Mouse (Mus musculus): ENCODE measurements around the gene Rimklb.
"Not testable (repeated sequence)": the region's sequence is repeated elsewhere in the genome, so short reads cannot be mapped to it uniquely, and the experiment has no call there.

Rimklb gene

DNA sequence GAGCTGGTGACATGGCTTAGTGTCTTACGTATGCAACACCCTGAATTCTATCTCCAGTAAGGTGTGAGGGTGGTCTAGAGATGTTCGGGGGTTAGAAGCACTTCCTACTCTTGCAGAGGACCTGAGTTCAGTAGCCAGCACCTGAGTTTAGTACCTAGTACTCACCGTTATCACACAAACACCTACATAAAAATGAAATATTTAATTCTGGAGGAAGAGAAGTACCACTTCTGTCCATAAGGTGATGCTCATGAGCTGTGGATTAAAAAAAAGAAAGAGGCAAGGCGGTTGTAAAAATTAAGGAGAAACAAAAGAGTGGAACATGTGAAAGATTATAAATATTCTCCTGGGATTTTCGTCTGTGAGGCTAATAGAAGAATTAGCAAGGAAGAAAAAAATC lies 2.1 kb downstream of the Rimklb start:
- DNase-seq (ENCODE audit: low spot score in 2 of 2) = peak in 1 of 2 experiments; percentile 38

DNA sequence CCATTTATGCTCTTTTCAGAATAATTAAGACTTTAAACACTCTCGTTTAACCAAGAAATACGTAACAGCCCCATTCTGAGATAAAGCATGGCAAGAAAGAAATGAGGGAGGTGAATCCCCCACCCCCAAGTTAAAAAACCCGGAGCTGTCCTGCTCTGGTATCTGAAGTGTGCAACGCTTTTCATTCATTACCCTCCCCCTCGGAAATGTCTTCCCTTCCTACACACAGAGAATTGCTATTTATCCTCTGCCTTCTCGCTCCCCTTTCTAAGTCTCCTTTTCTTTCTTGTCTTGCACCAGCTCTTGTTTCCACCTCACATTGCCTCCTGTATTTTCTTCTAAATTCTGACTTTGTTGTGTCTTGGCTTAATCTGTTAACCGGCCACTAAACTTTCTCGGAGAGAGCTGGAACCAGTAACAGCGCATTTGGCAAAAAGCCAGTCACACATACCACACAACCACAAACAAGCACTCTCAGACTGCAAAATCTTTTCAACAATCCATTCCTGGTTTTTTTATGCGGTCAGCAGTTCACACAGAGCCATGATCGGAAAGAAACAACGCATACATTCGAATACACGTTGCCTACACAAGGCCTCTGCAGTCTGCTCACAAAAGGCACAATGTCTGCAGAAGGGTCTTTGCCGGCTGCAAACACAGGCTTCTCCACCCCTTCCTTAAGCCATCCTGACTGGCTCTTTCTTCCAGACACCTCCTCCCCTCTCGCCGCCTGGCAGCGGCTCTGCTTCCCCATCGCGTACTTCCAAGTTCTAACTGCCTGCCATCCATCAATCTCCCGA lies 3.3 kb downstream of the Rimklb start:
- DNase-seq (ENCODE audit: low spot score in 2 of 2) = peak in 1 of 2 experiments; percentile 40

DNA sequence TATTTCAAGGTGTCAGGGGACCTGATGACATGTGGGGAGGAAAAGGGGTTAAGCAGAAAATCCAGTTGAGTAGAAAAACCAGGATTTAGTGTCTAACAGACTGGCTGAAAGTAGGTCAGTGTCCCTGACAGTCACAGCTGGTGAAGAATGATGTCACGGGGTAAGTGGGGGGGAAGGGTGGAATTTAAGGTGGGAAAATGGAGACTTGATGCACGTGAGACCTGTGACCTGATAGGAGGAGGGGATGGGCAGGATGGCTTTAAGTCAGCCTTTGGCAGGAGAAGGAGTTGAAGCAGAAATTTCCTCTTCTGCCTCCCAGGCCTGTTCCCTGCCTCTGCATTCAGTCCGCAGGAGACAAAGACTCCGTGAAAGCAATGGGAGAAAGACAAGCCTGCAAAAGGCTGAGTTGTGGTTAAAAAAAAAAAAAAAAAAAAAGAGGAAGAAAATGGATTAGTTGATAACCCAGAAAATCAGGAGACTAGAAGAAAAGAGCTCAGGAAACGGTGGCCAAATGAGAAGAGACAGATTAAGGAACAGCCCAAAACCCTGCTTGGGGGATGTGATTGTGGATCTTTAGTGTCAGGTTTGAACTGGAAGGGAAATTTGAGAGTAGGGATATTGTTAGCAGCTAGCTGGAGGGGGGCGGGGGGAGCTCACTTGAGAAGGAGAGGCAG lies 4.6 kb downstream of the Rimklb start:
- DNase-seq (ENCODE audit: low spot score in 2 of 2) = no peak

DNA sequence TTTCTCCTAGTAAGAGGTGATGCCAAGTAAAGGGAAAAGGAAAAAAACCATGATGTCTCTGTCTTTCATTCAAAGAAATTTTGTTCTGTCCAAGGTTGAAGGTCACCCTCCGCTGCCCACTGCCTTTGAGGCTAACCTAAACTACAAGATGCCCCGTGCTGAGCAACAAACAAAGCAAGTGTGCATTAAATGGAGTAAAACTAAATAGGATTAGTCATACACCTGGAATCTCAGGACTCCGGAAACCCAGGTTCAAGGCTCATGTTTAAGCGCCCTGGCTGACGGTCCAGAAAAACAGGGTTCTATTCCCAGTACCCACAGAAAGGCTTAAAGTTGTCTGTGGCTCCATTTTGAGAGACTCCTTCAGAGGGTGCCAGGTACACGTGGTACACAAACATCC lies 6.1 kb downstream of the Rimklb start:
- DNase-seq (ENCODE audit: low spot score in 2 of 2) = no peak

DNA sequence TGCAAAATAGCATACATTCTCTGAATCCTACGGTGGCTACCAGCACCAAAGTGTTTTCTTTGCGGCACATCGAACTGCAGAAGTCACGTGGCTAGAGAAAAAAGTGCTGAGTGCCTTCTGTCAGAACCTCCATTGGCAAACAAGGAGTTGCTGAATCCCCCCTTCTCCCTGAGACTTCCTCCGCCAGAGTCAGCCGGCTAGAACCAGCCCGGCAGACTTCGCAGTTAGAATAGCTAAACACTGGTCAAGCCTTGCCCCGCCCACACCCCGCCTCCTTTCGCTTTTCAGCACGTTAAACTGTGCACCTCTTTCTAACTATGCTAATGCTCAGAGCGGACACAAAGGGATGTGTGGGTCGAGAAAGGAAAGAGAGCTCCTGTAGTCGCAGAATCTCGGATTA lies 7.0 kb downstream of the Rimklb start:
- DNase-seq (ENCODE audit: low spot score in 2 of 2) = peak; percentile 36 to 54

DNA sequence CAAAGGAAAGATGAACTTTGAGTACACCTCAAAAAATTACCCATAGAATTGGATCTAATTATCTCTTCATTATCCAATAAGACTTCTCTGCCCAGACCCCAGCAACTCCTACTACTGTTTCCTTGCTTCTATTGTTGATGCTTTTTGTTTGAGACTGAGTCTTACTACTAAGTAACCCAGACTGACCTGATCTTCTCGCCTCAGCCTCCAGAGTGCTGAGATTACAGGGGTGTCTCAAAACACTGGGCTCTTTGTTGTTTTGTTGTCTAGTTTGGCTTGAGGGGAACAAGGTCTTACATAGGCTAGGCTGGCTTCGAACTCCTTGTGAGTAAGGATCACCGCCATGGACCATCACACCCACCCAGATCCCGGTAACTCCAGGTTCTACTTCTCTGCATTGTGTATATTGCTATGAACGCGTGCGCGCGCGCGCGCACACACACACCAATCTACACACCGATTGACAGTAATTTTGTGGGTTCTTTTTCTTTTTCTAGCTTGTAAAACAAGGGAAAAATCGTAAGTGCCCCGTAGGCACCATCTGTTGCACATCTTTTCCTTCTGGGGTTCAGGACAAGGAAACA lies 7.5 kb downstream of the Rimklb start:
- DNase-seq (ENCODE audit: low spot score in 2 of 2) = no peak

DNA sequence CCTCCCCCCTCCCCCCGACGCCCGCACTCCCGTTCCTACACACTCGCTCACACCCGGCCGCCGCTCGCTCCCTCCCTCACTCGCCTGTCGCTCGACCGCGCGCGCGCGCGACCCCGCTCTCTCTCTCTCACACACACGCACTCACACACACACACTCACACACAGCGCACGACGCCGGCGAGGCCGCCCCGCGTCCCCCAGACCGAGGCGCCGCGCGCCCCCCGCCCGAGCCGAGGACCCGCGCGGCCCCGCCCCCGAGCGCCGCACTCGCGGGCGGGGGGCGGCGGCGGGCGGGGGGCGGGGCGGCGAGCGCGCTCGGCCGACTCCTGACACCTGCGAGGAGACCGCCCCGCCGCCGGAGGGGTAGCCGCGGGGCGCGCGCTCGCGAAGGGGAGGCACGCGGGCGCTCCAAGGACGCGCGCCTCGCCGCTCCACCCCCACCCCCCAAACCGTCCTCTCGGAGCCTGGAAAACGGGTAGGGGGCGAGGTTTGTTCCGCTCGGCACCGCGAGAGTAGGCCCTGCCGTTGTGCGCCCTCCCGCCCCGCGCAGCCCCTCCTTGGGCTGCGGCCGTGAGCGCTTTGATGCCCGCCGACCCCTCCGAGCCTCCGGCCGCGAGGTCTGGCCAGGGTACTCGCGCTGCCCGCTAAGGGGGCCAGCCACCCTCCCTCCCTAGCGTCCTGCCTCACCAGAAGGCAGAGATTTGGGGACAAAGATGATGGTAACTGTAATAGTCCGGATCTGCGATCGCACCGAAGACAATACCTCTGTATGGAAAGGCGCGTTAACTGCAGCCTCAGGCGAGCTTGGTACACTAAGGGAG lies 12.1 kb downstream of the Rimklb start:
- DNase-seq (ENCODE audit: low spot score in 2 of 2) = peak in 1 of 2 experiments; percentile 26

DNA sequence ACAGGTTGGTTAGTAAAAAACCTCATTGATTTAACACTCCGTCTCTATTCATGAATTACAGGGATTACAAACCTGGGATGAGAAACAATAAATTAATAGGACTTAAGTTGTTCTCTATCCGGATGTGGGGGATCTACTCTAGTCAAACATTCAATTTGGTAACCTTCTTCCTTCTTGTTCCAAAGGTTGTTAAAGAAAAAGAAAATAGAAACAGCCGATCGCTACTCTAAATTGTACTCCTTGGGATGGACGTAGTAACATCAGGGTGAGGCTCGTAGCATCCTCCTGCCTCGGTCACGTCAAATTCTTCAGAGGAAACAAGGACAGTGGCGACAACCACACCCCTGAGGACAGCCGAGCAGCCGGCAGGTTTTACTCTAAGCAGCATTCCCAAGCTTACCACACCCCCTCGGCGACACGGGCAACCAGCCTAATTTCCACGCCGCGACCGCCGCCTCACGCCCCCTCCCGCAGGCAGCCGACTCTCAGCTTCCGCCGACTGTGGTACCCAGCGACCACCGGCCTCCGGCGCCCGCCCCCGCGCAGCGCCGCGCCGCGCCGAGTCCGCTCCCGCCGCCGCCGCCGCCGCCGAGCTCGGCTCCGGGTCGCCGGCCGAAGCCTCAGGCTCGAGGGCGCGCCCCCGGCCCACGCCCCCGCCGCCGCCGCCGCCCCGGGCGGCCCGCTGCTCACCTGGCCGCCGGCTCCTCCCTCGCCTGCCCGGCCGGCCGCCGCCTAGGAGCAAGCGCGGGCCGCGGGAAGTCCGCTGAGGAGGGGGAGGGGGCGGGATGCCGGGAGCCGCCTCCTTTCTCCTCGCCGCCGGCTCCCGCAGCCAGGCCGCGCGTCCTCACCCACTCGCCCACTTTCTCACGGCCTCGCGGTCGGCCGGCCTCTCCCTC lies 12.9 kb downstream of the Rimklb start:
- DNase-seq (ENCODE audit: low spot score in 2 of 2) = peak in 1 of 2 experiments; percentile 41

DNA sequence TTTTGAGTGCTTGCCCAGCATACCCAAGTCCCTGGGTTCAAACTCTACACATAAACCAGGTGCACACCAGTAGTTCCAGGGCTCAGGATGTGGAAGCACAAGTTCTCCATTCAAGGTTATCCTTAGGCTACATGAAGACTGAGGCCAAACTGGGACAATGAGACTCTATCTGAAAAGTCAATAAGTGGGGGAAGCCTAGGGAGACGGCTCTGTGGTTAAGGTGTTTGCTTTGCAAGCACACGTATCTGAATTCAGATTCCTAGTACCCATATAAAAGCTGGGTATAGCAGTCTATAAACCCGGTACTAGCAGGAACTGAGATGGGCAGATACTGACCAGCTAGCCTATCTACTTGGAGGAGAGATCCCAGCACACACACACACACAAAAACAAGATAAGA lies 20.5 kb downstream of the Rimklb start:
- DNase-seq (ENCODE audit: low spot score in 2 of 2) = no peak

DNA sequence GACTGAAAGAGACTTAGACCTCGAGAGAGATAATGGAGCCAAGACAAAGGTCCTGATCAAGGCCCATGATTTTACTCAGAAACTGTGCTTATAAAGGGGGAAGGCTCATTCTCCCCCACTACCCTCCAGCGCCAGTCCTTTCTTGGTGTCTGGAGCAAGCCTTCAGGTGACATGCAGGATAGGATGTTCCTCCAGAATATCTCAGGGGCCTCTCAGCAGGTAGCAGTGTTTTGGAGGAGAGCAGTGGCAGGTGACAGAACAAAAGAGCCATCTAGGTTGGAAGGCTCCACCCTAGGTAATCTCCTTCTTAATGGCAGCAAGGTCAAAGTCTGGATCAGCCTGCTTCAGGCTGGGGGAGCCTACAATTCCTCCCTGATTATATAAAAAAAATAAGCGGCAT lies 27.1 kb downstream of the Rimklb start:
- DNase-seq (ENCODE audit: low spot score in 2 of 2) = not testable (repeated sequence)

DNA sequence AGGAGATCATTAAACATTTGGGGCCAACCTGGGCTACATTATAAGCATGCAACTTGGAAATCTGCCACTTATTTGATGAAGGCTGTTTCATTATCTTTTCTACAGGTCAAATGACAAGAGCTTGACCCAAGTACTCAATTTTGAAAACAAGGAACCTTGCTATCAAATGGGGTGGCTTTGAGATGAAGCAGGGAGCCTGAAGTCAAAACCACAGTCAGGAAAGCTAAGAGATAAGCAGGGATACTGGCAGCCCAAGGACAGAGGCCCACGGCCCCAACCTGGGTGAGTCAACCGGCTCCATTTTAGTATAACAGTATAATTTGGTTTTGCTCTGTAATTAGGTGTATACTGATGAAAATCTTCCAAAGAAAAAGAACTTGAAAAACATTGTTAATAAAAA lies 28.3 kb downstream of the Rimklb start:
- DNase-seq (ENCODE audit: low spot score in 2 of 2) = no peak

DNA sequence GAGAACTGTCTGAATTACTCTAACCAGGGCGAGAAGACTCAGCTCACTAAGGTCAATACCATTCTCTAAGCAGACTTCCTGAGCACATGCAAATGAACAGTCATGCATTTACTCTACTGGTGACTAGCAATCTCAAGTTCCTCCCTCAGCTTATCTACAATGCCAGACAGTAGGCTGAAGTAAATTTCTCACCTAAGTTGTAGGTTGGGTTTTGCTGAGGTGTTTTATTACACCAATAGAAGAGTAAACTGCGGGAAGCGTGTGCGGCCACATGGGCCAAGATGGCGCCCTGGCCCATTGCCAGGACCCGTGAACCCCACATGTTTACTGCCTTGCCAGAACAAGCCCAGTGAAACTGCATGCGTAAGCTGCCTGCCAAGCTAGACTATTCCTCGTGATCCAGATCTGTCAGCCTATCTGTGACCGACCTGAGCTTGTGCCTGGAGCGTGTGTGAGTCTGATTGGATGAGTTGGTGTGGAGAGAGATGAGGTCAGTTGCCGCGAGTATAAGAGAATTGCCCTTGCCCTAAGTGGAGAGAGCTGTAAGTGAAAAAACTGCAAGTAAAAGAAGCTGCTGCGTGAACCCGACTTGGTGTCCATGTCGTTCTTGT lies 29.4 kb downstream of the Rimklb start:
- DNase-seq (ENCODE audit: low spot score in 2 of 2) = no peak

DNA sequence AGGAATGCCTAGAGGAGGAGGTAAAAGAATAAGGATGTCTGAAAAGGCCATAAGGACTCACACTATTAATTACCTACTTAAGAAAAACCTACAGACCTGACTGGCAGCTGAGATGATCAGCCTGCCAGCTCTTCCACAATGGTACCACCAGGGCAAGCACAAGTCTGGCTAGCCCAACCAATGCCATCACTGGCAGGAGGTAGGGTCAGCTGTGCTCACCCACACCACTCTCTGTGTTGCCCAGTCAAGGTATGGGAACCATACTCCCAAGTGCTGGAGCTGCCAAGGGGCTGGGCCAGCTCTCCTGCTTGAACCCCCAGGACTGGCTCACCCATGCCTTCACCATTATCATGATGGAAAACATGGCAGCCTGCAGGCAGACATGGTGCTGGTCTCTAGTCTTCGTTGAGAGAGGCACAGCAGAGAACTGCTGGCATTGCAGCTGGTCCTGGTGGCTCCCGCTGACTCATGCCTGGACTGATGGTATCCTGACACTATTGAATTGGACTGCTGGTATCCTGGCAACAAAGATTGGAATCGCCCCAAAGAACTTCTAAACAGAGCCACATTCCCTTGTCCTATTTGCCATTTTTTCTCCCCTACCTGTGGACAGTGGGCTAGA lies 32.4 kb downstream of the Rimklb start:
- no peak for DNase-seq (ENCODE audit: low spot score in 2 of 2)

DNA sequence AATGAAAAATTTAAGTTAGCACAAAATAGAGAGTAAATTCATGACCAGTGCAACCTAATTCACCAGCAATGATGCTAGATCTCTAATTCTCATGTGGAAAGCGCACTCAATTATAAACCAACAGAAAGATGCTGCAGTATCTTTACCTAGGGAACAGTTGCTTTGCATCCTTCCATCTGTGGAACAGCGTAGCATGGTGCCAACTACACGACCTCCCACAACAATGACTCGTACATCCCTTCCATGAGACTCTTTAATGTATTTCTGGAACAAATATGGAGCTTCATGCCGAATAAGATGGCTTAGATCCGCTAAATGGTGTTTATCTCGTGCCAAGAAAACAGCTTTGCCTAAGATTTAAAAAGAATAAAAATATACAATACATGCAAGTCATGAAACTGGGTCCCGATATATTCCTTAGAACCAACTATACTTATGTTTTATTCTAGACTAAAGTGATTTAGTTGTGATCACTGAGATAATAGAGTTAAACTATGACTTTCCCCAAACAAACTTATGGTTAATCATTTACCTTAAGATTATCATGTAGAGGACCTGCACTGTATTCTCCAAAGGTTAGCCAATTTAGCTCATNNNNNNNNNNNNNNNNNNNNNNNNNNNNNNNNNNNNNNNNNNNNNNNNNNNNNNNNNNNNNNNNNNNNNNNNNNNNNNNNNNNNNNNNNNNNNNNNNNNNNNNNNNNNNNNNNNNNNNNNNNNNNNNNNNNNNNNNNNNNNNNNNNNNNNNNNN lies 39.4 kb downstream of the Rimklb start:
- peak in 1 of 2 experiments; percentile 23 for DNase-seq (ENCODE audit: low spot score in 2 of 2)

DNA sequence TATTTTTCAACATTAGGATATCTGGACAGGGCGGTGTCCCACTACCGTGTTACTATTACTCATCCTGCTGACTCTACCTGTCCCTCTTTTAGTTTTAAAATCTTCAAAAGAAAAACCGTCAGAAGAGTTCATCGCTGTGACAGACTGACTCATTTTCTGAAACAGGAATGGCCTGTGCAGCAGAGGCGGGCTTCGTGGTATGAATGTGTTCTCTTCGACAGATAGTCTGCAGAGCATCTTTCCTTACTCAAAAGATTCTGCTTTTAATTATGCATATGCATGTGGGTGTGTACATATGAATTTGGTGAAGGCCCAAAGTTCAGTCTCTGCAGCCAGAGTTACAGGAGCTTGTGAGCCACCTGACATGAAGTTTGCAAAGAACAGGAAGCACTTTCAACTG lies 50.7 kb downstream of the Rimklb start:
- DNase-seq (ENCODE audit: low spot score in 2 of 2) = no peak

DNA sequence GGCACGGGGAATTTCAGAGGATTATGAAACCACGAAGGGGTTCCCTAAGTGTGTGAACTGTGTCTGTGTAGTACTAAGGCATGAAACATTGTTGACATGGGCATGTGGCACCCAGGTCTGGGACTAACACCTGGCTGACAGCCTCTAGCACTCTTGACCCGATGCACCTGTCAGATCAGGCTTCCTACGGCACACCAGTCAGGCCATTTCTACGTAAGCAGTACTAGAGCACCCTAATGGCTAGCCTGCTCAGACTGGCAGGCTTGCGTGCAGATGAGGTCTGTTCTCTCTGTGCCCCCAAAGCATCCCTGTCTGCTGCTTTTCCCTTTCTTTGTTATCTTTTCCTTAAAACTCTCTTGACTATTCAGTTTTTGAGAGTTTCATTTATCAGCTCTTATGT lies 53.3 kb downstream of the Rimklb start:
- no peak for DNase-seq (ENCODE audit: low spot score in 2 of 2)

DNA sequence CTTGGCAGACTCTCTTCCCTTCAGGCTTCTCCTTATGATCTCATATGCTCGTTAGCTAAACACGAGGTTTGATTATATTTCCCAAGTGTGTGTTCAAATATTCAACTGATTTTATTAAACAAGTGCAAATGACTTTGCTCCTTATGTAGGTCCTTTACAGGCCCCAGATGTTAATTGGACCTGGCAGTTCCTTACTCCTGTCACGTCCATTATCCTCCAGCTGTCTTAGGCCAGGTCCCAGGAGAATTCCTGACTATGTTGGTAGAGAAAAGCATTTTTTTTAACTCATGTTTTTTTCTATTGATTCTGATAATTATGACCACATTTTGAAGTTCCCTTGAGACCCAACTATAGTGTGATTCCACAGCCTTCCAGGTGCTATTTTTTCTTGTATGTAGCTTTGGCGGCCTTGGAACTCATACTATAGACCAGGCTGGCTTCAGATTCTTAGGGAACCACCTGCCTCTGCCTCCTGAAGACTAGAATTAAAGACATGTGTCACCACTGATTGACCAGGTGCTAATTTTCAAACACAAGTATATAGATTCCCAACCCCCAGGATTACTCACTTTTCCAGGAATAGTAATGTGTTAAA lies 57.8 kb downstream of the Rimklb start:
- DNase-seq (ENCODE audit: low spot score in 2 of 2) = no peak

DNA sequence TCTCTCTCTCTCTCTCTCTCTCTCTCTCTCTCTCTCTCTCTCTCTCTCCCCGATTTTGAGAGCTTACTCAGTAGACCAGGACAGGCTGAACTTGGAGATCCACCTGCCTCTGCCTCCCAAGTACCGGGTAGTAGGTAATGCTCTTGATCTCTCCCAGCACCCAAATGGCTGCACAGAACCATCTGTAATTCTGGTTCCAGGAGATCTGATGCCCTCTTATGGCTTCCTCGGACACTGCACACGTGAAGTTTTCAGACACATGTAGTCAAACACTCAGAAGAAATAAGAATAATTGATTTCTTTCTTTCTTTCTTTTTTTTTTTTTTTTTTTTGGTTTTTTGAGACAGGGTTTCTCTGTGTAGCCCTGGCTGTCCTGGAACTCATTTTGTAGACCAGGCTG lies 59.3 kb downstream of the Rimklb start:
- DNase-seq (ENCODE audit: low spot score in 2 of 2) = no peak

DNA sequence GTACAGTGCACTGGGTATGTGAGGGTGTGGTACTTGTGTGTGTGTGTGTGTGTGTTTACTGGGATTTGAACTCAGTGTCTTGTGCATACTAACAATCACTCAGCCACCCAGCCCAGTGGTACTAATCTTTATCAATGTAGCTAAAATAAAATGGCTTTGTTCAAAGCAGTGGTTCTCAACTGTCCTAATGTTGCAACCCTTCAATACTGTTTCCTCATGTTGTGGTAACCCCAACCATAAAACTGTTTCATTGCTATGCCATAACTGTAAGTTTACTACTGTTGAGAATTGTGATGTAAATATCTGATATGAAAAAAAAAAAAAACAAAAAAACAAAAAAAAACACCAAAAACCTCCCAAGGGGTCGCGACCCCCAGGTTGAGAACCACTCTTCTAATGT lies 63.3 kb downstream of the Rimklb start:
- no peak for DNase-seq (ENCODE audit: low spot score in 2 of 2)
